Mouse (Mus musculus) intestine, postnatal 0 days (tissue): ENCODE data around the gene Ublcp1. TPM values are rescaled to one million over a fixed set of nuclear protein-coding genes. Genes with fewer than 3 reads are reported as not detected.

Experiments
- ATAC-seq: fragments of 200-750 bp; cut with Nextera tagmentation; 2 replicates; pipeline ENCODE4 v1.8.0; 2017; ENCODE audit warnings: mild to moderate bottlenecking, moderate TSS enrichment, moderate library complexity
- H3K27ac ChIP-seq: fragments of 300-500 bp; sonication (generic); 2 replicates; pipeline ENCODE4 v1.5.1; 2014; ENCODE audit warnings: mild to moderate bottlenecking, low read depth, low read length, moderate library complexity
- H3K27me3 ChIP-seq: fragments of 300-500 bp; sonication (generic); replicated peaks from 2 replicates; pipeline ENCODE4 v1.6.1; 2014; ENCODE audit warnings: low read length, mixed read lengths; ENCODE audit not compliant: control insufficient read depth, insufficient read depth
- H3K36me3 ChIP-seq: fragments of 300-500 bp; sonication (generic); 2 replicates; pipeline ENCODE4 v1.6.1; 2014; ENCODE audit warnings: mild to moderate bottlenecking, moderate library complexity; ENCODE audit not compliant: control insufficient read depth, insufficient read depth
- H3K4me1 ChIP-seq: fragments of 300-500 bp; sonication (generic); replicated peaks from 2 replicates; pipeline ENCODE4 v1.6.1; 2014; ENCODE audit warnings: antibody characterized with exemption, low read length, mixed read lengths; ENCODE audit not compliant: control insufficient read depth, insufficient read depth
- H3K4me2 ChIP-seq: fragments of 300-500 bp; sonication (generic); replicated peaks from 2 replicates; pipeline ENCODE4 v1.6.1; 2014; ENCODE audit warnings: low read depth, mild to moderate bottlenecking, moderate library complexity
- H3K4me3 ChIP-seq: fragments of 300-500 bp; sonication (generic); 2 replicates; pipeline ENCODE4 v1.5.1; 2014; ENCODE audit warnings: low read depth, low read length
- H3K9ac ChIP-seq: fragments of 300-500 bp; sonication (generic); 2 replicates; pipeline ENCODE4 v1.6.1; 2014; ENCODE audit warnings: mild to moderate bottlenecking, low read depth, low read length
- H3K9me3 ChIP-seq: fragments of 300-500 bp; sonication (generic); 2 replicates; pipeline ENCODE4 v1.6.1; 2016; ENCODE audit warnings: mixed run types; ENCODE audit not compliant: control insufficient read depth
- CTCF ChIP-seq: sonication (generic); IDR thresholded peaks from 2 replicates; pipeline ENCODE4 v1.5.1; 2016; ENCODE audit warnings: low read depth, mild to moderate bottlenecking, control low read depth, antibody characterized with exemption, moderate library complexity
- WGBS: fragments of 180-500 bp; shearing (Covaris S2); extraction: QIAGEN DNeasy Blood & Tissue Kit; methylation state at CpG from one replicate; pipeline ENCODE4 v1.1.7; 2014; 5-methylcytosine and 5-hydroxymethylcytosine counted together
- polyA plus RNA-seq: library from polyadenylated mRNA; unstranded; fragments of >200 nt; fragmentation: Nextera tagmentation; extraction: Ambion mirVana; gene quantifications from 2 replicates; pipeline ENCODE4 v1.2.1, GENCODE M21; 2015

Gene Ublcp1
- polyA plus RNA-seq, 1 experiment from 2014 or later: 43.4 TPM

DNA sequence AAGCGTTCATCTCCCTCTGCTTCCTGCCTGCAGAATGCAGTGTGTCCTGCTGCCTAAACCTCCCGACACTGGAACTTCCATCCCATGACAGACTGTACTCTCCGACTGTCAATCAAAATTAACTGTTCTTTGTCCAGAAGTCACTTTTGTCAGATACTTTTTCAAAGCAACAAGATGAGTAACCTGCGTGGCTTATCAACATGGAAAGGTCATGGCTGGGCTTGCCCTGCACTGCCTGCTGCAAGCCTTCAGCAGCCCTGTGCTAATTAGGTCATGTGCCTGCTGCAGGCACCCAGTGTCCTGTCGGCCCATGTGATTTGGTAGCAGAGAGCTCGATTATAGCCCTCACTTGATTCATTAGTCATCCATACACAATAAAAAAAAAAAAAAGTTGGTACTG, 44.7 kb downstream of the Ublcp1 start:
- Histone ChIP-seq H3K27me3 (no peaks in the 10 kb centered on the region), H3K27ac (no peak overlapping the region), H3K4me2 (no peak overlapping the region), H3K4me1 (no peaks in the 10 kb centered on the region), H3K4me3 (no peak overlapping the region), H3K9me3 (no peaks in the 10 kb centered on the region), H3K36me3 (no peaks in the 10 kb centered on the region), H3K9ac (no peak overlapping the region)
- WGBS: 64% methylated on average over 6 of the region's 6 CpGs
- no peak for ATAC-seq
- no peak for TF ChIP-seq CTCF

DNA sequence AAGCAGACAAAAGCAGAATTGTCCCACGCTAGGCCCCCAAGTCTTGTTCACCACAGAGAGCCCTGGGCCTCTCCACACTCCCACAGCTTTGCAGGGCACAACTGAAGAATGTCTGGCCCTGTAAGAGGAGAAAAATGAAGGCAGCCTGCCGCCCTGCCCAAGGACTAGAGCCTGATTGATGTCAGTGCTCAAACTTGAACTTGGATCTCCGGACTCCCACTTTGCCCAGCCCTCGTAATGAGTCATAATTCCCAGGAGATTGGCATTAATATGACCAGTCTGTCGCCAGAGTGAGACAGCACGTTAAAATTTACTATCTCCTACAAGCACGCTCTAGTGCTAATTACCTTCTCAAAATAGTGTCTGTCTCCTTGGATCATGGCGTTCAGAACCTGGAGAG, 45.3 kb downstream of the Ublcp1 start:
- ATAC-seq: no peak
- 53% methylated on average over 8 of the region's 8 CpGs for WGBS
- Histone ChIP-seq H3K4me2 (no peak overlapping the region), H3K9me3 (no peaks in the 10 kb centered on the region), H3K36me3 (no peaks in the 10 kb centered on the region), H3K9ac (no peak overlapping the region), H3K27me3 (no peaks in the 10 kb centered on the region), H3K27ac (no peak overlapping the region), H3K4me3 (no peak overlapping the region), H3K4me1 (no peaks in the 10 kb centered on the region)
- no peak for TF ChIP-seq CTCF

DNA sequence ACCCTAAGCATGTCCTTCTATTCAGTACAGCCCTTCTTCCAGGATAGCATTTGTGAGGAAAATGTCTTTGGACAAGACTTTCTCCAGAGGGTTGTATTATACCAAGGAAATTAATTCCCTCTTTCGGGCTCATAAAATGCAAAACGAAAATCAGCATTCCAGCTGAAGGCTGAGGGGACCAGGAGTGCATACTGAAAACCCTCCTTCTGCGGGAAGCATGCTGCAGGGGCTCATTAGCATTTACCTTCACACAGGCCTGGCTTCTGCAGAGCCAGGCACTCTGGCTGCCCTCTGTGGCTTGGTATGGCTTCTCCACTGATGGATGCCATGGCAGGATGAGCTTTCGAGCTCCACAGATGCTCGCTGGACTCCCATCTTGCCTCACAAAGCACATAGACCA, 46.3 kb downstream of the Ublcp1 start:
- no peak overlapping the region for H3K9ac ChIP-seq
- no peaks in the 10 kb centered on the region for H3K36me3 ChIP-seq
- H3K4me1 ChIP-seq: no peaks in the 10 kb centered on the region
- H3K4me2 ChIP-seq: no peak overlapping the region
- no peak overlapping the region for H3K4me3 ChIP-seq
- 68% methylated on average over 5 of the region's 5 CpGs for WGBS
- H3K9me3 ChIP-seq: no peaks in the 10 kb centered on the region
- H3K27ac ChIP-seq: no peak overlapping the region
- TF ChIP-seq CTCF: no peak
- no peaks in the 10 kb centered on the region for H3K27me3 ChIP-seq
- no peak for ATAC-seq

DNA sequence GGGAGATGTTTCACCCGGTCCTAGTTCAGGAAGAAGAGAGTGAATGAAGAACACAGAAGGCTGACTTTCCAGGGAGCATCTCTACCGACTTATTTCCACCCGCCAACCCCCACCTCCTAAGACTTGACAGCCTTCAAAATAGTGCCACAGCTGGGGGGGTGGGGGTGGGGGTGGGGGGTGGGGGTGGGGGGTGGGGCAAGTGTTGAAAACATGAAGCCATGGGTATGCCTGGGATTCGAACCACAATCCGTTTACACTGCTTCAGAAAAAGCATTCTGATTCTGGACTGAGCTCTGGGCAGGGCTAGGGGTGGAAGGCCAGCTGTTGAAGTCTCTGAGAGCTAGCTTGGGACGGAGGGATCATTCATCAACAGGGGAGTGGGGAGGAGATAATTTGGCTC, 47.0 kb downstream of the Ublcp1 start:
- Histone ChIP-seq H3K4me3 (no peak overlapping the region), H3K9ac (no peak overlapping the region), H3K27me3 (no peaks in the 10 kb centered on the region), H3K36me3 (no peaks in the 10 kb centered on the region), H3K27ac (no peak overlapping the region), H3K4me2 (no peak overlapping the region), H3K4me1 (no peaks in the 10 kb centered on the region), H3K9me3 (no peaks in the 10 kb centered on the region)
- 38% methylated on average over 6 of the region's 6 CpGs for WGBS
- no peak for ATAC-seq
- no peak for TF ChIP-seq CTCF

DNA sequence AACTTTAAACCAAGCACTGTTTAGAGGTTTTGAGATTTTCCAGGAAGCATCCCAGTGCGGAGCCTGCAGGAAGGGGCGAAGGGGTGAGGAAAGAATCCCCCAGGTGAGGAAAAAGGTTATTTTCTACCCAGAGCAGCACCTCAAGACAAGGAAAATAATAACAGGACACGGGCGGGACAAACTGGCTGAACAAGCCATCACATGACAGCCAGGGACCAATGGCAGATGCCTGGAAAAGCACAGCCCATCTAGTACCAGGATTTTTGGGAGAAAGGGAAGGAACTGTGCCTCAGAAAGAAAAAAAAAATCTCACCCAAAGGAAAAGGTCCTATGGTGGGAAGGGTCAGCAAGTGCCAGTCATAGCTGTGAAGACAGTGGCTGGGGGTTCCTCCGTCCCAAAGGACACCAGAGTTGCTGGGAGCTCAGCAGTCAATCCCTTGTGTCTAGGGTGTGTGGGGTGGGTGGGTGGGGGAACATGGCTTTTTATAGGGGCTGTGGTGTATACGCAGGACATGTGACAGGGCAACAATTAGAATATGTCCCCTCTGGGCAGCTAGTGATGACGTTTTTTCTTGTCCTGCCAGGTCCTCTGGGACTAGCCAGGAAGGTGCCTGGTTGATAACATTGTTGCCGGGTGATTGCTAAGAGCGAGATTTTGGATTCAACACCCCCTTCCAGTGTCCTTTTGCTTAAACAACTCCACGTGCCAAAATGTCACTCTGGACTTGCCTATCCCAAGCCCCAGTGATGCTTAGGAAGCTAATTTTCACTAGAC, 47.8 kb downstream of the Ublcp1 start:
- no peaks in the 10 kb centered on the region for H3K4me1 ChIP-seq
- no peak overlapping the region for H3K9ac ChIP-seq
- WGBS: 62% methylated on average over 10 of the region's 10 CpGs
- H3K36me3 ChIP-seq: no peaks in the 10 kb centered on the region
- ATAC-seq: no peak
- H3K4me3 ChIP-seq: no peak overlapping the region
- no peak overlapping the region for H3K4me2 ChIP-seq
- no peaks in the 10 kb centered on the region for H3K9me3 ChIP-seq
- H3K27ac ChIP-seq: no peak overlapping the region
- TF ChIP-seq CTCF: no peak
- H3K27me3 ChIP-seq: no peaks in the 10 kb centered on the region

DNA sequence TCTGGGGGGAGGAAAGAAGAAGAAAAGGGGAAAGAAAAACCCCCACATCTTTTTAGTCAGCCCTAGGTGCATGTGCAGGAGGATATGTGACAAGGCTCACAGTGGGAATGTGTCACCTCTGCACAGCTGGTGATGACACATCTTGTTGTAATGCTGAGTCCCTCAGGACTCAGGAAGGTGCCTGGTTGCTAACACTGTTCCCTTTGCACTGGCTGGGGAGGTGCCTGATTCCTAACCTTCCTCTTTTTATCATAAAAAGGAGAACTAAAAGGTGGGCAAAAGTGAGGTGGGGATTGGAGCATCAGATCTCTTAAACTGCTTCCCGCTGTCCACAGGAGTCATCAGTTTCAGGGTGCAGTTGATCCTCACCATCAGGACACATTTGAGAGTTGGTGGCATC, 52.9 kb downstream of the Ublcp1 start:
- H3K27ac ChIP-seq: no peak overlapping the region
- 52% methylated on average over 1 of the region's 1 CpGs for WGBS
- no peak overlapping the region for H3K4me3 ChIP-seq
- no peaks in the 10 kb centered on the region for H3K9me3 ChIP-seq
- no peaks in the 10 kb centered on the region for H3K4me1 ChIP-seq
- H3K9ac ChIP-seq: no peak overlapping the region
- TF ChIP-seq CTCF: no peak
- no peaks in the 10 kb centered on the region for H3K27me3 ChIP-seq
- no peaks in the 10 kb centered on the region for H3K36me3 ChIP-seq
- no peak for ATAC-seq
- no peak overlapping the region for H3K4me2 ChIP-seq
